Mouse (Mus musculus) urinary bladder, postnatal 14 days (tissue): Measurements from ENCODE around the gene Mex3d.

Source experiments
- DNase-seq: peaks from one replicate; pipeline ENCODE4 v3.0.0; 2021; ENCODE audit warnings: low spot score

Gene Mex3d

DNA sequence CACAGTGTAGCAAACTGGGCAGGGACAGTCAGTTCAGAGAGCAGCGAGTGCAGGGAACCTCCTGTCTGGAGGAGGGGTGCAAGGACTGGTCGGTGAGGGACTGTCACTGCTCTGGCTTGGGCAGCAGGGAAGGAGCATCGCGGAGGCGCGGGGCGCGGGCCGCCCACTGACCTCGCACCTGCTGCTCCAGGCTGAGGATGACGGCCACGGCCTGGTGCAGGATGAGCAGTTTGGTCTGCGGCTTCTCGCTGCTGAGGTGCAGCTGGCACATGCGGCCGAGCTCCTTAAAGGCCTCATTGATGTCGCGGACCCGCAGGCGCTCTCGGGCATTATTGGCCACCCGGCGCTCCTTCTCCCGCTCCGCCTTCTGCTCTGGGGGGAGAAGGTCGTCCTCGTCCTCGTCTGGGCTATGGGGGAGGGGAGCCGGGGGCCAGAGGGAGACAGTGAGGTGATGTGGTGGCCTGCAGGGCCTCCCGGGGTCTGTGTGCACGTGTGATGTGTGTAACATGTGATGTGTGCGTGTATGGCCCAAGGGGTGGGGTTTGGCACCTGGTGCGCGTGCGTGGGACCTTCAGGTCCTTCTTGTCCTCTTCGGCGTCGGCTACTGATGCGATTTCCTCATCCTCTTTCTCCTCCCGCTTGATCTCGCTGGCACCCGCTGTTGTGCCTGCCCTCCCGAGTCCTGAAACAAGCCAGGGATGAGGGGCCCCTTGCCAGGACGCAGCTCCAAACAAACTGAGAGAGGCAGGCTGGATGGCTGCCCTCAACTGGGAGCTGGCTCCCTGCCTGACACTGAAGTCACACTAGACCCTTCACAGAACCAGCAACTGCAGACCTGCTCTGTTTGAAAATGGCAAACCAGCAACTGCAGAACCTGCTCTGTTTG, 25.4 kb upstream of the Mex3d start:
- peak; percentile 61 for DNase-seq

DNA sequence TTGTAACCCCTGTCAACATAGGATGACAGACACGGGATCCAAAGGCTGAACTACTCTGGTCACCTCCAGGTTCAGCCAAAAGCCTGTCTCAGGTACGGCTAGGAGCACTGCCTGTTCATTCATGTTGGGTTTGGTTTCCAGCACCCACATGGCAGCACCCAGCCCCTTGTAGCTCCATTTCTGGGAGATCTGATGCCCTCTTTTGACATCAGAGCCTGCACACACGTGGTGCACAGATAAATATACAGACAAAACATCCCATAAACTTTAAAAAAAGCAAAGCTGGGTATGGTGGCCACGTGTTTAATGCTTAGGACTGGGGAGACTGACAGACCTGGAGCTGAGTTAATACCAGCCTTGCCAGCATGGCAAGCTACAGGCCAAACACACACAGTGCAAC, 20.5 kb upstream of the Mex3d start:
- DNase-seq, result no peak

DNA sequence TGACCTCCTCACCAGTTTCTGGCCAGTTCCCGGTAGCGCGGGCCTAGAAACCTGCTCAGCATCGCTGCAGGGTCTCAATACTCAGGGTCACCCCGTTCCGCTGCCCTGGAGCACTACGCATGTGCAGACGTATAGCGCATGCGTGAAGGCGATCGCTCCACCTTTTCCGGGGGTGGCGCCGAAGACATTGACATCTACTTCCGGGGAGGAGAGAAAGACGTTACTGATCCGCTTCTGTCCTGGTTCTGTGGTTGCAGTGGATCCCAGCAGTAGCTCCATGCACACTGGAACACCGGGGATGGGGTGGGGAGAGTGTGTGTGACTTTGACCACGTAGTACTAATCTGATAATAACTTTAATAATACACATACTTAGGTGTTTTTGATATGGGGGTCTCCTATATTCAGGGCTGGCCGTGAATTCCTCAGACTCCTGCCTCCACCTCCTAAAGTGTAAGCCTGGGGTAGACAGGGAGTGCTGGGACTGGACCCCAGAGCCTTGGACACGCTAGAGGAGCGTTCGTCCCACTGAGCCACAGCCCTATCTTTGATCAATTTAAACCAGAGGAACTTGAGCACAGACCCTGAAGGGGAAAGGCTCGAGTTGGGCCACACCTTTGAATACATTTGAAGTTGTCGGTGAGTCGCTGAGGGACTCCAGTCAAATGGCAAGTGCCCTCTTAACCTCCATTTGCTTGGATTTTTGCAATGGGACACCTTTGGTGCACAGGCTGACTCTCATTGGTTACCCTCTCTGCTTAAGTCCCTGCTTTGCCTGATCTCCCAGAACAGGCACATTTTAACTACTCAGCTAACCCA, 19.4 kb upstream of the Mex3d start, which contains the start of gene Uqcr11:
TSS of gene Uqcr11 (minus strand) at position 147 of the 818 bp plus-strand sequence.
- DNase-seq, result peak; percentile 91

DNA sequence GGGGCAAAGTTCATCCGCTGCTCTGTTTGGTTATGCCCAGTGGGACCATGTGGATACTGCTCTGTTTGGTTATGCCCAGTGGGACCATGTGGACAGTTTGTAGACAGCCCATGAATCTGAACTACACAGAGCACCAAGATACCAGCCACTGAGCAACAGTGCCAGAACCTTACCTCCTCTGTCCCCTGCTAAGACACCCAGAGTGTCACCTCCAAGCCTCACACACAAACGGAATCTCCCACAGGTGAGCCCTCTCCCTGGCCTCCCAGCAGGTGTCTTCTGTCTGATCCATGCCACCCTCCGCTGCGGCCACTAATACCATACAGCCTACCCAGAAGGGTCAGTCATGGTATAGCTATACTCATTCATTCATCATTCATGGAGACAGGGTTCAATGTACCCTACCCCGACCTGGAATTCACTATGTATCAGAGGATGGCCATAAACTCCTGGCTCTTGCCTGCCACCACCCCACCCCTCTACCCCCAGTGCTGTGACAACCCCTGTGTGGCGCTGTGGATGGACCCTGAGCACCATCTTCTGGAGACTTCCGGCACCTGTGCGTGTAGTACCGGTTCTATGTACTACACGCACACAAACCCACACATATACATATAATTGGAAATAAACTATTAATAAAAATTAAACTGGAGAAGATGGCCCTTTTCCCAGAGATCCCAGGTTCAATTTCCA, 18.2 kb upstream of the Mex3d start:
- no peak for DNase-seq

DNA sequence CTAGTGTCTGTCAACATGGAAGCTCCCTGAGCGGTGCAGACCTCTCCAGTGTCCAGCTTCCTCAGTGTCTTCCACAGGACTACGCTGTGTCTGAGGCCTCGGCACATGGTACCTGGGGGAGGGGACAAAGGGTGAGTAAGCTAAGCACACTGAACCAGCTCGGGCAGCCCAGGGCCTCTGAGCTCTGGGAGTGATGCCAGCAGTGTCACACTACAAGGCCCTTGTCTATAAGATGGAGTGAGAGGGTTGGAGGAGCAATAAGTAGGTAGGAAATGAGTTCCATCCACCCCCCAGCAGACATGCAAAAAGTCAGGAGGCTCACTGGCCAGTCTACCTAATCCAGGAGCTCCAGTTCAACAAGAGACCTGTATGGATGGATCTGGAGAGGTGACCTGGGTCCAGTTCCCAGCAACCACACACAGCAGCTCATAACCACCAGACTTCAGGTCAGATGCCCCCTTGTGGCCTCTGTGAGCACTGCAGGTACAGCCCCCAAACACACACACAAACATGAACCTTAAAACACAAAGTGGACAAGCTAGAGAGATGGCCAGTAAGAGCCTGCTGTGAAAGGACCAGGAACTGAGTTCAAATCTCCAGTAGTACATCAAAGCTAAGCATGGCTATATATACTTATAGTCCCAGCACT, 15.7 kb upstream of the Mex3d start:
- DNase-seq, result peak; percentile 56

DNA sequence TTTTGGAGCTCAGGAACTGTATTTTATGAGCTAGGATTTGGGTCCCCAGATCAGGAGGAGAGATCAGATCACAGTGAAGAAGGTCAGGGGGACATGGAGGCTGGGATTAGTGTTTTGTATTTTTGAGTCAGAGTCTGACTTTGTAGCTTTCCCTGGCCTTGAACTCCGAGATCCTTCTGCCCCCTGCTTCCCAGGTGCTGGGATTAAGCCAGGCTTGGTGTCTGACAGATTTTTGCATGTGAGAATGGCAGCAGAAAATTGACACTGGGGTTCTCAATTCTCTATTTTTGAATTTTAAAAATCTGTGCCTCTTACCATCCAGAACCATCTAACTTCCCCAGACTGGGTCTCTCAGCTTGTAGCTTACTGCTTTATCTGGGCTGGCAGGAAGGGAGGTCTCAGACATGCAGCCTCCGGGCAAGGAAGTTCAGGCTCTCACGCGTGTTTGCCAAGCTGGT, 13.3 kb upstream of the Mex3d start:
- no peak for DNase-seq

DNA sequence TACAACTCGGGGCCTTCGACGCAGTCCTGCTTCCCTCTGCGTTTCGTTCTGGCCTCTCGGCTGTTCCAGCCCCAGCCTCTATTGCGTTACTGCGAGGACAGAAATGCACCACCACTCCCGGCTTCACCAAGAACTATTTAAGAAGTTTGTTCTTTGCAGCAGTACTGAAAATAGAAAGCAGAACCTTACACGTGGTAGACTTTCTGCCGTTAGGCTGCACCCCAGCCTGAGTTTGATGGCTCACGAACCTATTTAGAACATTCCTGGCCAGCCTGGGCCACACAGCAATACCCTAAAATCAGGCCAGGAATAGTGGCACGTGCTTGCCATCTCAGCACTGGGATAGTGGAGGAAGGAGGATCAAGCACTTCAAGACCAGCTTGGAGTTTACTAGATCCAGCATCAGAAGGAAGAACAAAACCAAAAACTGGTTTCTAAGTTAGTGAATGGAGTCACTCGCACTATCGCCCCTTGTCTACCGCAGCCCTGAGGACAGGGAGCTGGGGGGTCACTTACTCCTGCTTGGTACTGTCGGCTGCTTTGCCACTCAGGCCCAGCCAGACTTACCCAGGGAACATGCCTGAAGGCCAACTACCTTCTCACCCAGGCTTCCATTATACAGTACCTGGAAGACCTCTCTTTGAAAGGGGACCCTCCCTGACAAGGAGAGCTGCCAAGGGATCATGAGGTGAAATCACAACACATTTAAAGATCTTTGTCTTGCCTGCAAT, 12.7 kb upstream of the Mex3d start:
- no peak for DNase-seq

DNA sequence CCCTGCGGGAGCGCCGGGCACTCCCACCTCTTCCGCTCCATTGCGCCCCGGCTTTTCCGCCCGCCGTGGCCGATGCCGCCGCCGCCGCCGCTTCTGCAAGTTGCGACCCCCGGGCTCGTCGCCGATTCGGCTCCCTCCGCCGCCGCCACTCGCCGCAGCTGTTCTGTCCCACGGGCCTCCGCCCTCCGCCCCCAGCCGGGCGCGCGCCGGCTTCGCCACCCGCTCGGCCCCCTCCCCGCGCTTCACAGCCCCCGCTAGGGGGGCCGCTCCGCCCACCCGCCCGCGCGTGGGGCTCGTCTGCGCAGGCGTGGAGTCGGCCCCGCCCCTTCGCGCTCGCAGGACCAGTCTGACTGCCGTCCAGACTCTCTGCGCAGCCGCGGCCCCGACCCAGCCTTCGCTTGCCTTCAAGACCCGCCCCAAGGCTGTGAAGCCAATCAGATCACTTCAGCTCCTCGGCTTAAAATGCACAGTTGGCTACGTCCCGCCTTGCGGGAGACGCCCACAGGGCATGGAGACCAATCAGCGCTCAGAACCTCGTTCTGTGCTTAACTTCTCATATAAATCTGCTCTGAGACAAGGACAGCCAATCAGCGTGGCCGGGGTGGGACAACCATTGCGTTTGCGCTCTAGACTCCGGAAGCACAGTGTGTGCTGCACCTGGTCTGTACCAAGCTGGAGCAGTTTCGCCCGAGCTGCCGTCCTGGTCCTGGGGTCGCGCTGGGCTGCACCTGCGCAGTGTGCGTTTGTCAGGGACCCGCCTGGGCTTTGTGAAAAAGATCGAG, 11.9 kb upstream of the Mex3d start, which contains the start of gene Mbd3:
TSS of gene Mbd3 (minus strand) at position 360 of the 782 bp plus-strand sequence.
- peak; percentile 100 for DNase-seq

DNA sequence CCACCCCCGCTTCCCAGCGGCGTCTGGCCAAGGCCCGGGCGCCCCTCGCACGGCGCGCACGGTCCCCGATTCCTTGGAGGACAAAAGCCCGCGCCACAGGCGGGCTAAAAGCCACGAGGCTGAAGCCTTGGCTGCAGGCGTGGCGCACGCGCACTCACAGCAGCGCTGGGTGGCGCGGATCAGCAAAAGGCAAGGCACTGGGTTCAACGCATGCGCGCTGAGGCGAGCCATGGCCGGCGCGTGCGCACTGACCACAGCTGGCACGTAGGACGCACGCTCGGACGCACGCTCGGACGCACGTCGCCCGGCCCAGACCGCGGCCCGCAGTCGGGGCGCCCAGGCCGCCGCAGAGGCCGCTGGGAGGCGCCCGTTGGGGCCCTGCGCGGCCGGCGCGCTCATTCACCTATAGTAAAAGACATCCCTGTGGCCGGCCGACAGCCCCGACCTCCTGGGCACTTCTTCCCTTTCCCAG, 11.3 kb upstream of the Mex3d start:
- peak; percentile 98 for DNase-seq

DNA sequence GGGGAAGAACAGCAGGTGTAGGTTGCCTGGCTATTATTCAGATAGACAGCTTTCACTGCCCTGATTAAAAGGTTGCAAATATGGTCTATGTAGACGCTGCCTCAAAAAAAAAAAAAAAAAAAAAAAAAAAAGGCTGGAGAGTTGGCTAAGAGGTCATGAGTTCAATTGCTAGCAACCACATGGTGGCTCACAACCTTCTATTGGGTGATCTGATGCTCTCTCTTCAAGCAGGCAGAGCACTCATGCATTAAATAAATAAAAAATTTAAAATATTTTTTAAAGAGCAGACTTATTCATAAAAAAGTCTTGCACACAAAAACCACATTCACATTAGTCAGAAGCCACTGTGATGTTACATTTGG, 10.7 kb upstream of the Mex3d start:
- DNase-seq, result no peak

DNA sequence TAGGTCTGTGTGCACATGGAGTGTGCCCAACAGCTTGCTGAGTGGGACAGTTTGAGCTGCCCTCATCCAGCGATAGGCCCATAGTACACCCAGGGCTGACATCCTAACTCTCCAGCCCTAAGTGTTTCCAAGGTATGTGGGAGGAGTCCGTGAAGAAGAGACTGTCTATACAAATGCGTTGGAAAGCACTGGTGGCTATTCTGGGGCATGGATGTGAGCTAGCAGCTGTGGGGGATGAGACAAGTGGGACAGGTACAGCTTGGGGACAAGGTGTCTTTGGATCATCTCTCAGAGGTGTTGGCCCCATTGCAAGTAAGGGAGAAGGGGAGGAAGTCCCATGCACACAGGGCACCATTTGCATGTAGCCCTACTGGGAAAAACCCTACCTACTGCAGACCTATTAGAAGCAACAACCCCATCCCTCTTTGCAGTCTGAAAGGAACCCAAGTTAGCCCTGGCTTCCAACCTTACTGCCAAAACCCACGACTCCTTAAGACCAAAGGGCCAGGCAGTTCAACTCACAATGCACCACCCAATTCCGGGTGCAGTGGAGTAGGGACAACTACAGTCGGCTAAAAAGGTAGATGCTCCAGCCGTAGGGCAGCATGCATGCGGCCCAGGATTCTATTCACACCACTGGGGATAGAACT, 10.2 kb upstream of the Mex3d start:
- DNase-seq, result no peak

DNA sequence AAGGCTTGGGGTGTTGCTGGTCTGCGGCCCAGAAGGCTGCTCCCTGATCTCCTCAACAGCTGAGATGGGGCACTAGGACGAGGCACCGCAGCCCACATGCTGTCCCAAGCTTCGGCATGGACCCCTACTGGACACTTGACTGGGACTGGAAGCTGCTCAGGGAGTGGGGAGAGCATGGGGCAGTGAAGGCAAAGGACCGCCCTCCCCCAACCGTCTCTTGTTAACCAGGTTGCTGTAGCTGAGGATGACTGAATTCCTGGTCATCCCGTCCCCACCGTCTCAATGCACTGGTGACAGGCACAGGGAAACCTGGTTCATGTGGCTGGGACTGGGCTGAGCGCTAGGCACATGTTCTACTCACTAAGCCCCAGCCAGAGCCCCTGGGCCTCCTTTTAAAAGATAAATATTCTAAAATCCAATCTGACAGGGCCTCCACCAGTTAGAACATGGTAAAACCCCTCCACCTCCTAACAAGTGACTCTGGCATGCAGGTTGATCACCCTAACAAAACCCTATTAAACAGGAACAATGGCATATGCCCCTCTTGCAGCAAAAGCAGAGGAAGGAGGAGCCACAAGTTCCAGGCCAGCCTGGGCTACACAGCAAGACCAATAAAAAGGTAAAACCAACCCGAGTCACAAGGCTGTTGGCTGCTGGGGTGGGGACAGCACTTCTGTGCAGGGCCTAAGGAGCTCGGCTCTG, 9.5 kb upstream of the Mex3d start:
- DNase-seq, result no peak

DNA sequence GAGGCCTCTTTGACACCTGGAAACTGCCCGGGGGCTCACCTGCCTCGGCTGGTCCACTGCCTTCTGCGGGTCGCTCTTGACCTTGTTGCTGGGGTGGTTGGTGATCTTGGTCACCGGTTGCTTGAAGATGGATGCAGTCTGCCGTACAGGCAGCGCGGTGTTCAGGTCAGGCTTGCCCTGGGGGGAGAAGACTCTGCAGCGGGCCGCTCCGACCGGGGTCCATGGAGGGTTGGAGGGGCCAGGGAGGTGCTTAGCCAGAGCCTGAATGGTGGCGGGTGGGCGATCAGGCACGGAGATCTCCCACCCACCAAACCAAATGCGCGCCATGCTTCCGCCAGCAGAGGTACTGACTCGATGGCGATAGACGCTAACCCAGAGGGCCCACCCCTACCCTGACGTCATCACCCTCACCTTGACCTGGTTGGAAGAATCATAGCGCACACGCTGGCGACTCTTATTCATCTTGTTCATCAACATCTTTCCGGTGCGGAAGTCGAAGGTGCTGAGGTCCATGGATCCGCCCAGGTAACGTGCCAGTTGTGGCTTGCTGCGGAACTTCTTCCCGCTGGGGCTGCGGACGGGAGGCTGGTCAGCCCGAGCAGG, 7.7 kb upstream of the Mex3d start:
- no peak for DNase-seq

DNA sequence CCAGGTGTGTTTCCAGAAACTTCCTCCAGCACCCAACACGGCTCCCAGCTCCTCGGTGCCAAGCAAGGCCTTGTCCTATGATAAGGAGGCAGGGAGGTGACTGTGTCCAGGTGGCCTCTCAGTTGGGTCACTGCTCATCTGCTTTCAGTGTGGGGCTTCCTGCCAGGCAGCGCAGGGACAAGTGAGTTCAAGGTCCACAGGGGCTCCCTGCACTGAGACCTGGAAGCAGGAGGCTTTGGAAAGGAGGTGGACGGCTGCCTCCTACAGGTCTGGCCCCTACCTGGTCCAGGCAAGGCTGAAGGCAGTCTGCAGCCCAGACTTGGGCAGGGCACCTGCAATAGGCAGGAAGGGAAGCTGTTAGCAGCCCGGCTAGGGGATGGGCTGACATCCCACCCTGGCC, 5.2 kb upstream of the Mex3d start:
- no peak for DNase-seq

DNA sequence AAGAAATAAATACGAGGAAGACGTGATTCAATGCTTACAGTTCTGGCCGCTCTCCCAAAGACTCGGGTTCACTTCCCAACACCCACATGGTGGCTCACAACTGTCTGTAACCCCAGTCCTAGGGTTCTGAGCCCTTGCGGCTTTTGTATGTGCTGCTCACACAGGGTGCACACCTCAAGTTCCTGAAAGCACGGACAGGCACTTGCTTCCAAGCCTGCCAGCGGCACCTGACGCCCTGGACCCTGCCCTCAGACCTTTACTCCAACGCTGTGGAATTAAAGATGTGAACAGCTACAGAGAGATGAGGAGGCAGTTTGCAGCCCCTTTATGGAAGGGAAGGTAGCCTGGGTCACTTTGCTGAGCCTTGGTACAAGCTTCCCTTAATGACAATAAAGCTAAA, 3.2 kb upstream of the Mex3d start:
- DNase-seq, result no peak

DNA sequence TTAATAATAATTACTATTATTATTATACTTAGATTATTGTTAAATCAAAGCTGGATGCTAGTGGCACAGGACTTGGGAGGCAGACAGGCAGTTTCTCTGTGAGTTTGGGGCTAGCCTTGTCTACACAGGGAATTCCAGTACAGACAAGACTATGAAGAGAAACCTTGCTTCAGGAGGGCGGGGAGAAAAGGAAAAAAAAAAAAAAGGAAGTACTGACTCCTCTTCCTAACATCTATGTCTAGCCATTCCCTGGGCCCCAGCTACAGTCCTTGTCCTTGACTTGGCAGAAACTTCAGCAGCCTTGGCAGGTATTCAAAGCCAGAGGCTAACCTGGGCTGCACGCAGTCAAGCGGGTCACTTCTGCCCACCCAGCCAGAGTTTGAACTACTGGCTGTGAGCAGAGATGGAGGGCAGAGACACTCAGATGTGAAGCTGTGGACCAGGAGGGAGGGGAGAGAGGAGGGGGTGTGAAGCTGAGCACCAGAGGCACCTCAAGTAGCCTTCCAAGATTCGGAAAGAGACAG, 1.8 kb upstream of the Mex3d start:
- no peak for DNase-seq

DNA sequence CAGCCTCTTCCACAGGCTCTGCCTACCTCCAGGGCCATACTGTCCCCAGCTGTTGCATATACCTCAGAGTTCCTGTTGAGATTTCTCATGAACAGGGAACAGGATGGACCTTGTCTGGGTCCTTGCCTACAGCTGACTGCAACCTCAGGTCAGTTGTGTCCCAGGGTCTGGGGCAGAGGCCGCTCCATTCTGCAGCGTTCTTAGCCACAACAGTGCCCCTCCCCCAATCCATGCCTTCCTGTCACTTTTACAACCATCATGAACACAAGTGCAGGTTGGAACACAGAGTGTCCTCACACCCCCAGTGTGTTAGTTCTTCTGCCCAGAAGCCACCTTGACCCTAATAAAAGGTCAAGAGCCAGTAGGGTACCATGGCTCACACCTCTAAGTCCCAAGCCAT, 1.3 kb upstream of the Mex3d start:
- DNase-seq, result no peak

DNA sequence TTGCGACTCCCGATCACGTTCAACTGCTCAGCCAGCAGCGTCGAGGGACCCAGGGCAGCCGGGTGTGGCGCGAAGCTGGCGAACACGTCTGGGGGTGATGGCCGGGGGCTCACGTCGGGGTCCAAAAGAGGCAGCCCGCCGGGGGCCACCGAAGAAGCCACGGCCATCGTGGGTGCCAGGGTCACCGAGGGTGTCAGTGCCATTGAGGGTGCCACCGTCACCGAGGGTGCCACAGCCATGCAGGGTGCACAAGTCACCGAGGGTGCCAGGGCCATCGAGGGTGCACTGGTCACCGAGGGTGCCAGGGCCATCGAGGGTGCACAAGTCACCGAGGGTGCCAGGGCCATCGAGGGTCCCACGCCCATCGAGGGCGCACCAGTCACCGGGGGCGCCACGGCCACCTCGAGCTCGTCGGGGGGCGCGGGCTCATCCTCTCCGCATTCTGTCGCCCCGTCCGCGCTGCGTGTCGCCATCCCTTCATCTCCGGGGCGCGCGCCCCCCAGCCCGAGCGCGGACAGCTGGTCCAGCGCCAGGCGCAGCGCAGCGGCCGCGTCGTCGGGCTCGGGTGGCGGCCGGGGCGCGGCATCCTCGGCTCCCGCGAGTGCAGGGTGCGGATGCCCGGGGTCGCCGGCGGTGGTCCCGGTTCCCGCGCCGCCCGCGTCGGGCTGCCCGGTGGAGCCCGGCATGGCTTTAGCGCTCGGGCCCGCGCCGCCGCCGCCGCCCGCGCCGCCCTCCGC, 556 bp downstream of the Mex3d start:
- no peak for DNase-seq
